In the genomic region with DNA sequence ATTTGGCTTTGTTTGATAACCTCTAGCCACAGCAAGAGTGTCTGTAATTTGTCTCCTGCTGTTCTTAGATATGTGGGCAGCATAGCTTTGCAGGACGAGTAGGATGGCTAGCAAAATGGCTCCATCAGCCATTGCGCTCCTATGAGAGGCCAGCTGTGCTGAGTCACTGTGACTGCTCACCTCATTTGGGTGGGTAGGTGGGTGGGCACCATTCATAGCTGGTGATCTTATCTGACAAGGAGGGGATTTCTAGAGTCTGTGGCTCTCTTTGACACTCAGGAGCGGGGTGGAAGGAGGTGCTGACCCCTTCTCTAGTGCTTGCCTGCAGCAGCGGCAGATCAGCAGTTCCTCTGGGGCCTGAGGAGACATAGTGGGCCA, we compare ENCODE assay signal across 9 mouse cellular contexts. TPM values are rescaled to one million over a fixed set of nuclear protein-coding genes. Genes with fewer than 3 reads are reported as not detected.
DNase-seq lines count a peak whose midpoint lies in the region; ATAC-seq and TF ChIP-seq lines count a peak whose summit lies in the region.
"Had no signal": no experiment of that assay in that cellular context is flagged by ENCODE, and none has a peak within 500 bp of the region (broad histone marks: within the 10 kb centered on the region; RNA-seq: fewer than 3 reads in every experiment).

No protein-coding gene starts in this region.

- ATAC-seq in frontal cortex, adult (ENCODE audit: low TSS enrichment): peak; percentile 42
- ATAC-seq in heart, postnatal 0 days (ENCODE audit: insufficient read depth, low read depth): peak; percentile 15; the same call in 1 of the 2 replicates

- no peak for TF ChIP-seq POLR2A in spleen, adult 2 months (IDR thresholded peaks at IDR 0.05; ENCODE audit: low read depth, low read length)

- no peaks in the 10 kb centered on the region for H3K27me3 ChIP-seq in spleen, adult 2 months (ENCODE audit: control insufficient read depth, insufficient read depth, low read length)
- H3K27me3 ChIP-seq in heart, postnatal 0 days (ENCODE audit: control insufficient read depth, insufficient read depth, low read length): no peaks in the 10 kb centered on the region

- WGBS in spleen, adult 2 months: 6% methylated on average over 4 of the region's 4 CpGs
- 5% methylated on average over 4 of the region's 4 CpGs for WGBS in heart, postnatal 0 days
- WGBS in macrophage (ENCODE audit: missing documents): 2% methylated on average over 4 of the region's 4 CpGs

- H3K27ac ChIP-seq in spleen, adult 2 months (ENCODE audit: insufficient read depth, low read length): no peak overlapping the region
- H3K27ac ChIP-seq in heart, postnatal 0 days (ENCODE audit: low read depth): peak overlapping the region; percentile 70; the same call in 1 of the 2 replicates
- H3K27ac ChIP-seq in macrophage: peak overlapping the region; percentile 74

- peaks cover 7% of the 10 kb centered on the region; the same call in 1 of the 2 replicates for H3K4me1 ChIP-seq in spleen, adult 2 months (ENCODE audit: control insufficient read depth, insufficient read depth, insufficient read length)
- peaks cover 13% of the 10 kb centered on the region for H3K4me1 ChIP-seq in heart, postnatal 0 days (ENCODE audit: control insufficient read depth, insufficient read depth)

- peak overlapping the region; percentile 90 for H3K4me3 ChIP-seq in spleen, adult 2 months (ENCODE audit: extremely low read depth, insufficient read depth, insufficient read length)
- H3K4me3 ChIP-seq in heart, postnatal 0 days (ENCODE audit: low read depth, low read length): peak overlapping the region; percentile 81
- H3K4me3 ChIP-seq in macrophage (ENCODE audit: inconsistent target): peak overlapping the region; percentile 95

- H3K9me3 ChIP-seq in heart, postnatal 0 days (replicated peaks; ENCODE audit: control insufficient read depth, low read length): no peaks in the 10 kb centered on the region

- H3K36me3 ChIP-seq in spleen, adult 2 months (ENCODE audit: control insufficient read depth, insufficient read depth, low read length): peaks cover 11% of the 10 kb centered on the region
- H3K36me3 ChIP-seq in heart, postnatal 0 days (replicated peaks; ENCODE audit: control insufficient read depth, insufficient read depth, low read length): peaks cover 18% of the 10 kb centered on the region
- peaks cover 14% of the 10 kb centered on the region; the same call in 1 of the 2 replicates for H3K36me3 ChIP-seq in macrophage (ENCODE audit: inconsistent target)

- H3K4me2 ChIP-seq in heart, postnatal 0 days (ENCODE audit: low read depth, low read length): peak overlapping the region; percentile 80

- TF ChIP-seq CTCF in spleen, adult 2 months (IDR thresholded peaks at IDR 0.05; ENCODE audit: extremely low read depth, insufficient read depth, insufficient read length, insufficient replicate concordance): no peak
- TF ChIP-seq CTCF in heart, postnatal 0 days (IDR thresholded peaks at IDR 0.05; ENCODE audit: low read depth): no peak

- H3K79me2 ChIP-seq in macrophage (ENCODE audit: inconsistent target): peaks cover 28% of the 10 kb centered on the region

- no peak for DNase-seq in frontal cortex, postnatal 25 days (ENCODE audit: low spot score in 2 of 2)
- no peak for DNase-seq in spleen, adult 2 months (ENCODE audit: low read depth in 1 of 2, low spot score in 2 of 2)
- DNase-seq in spleen, postnatal 14 days (ENCODE audit: low spot score in 2 of 2): no peak
- no peak for DNase-seq in heart, postnatal 0 days (ENCODE audit: low spot score)
- no peak for DNase-seq in adrenal gland, postnatal 14 days
- DNase-seq in thymus, postnatal 25 days: no peak

- H3K9ac ChIP-seq in heart, postnatal 0 days (replicated peaks; ENCODE audit: low read depth, low read length): peak overlapping the region; percentile 72

- TF ChIP-seq EP300 in heart, postnatal 0 days (IDR thresholded peaks at IDR 0.05; ENCODE audit: low read depth): no peak

RNA-seq across cellular contexts. Expression of gene Chpf2, which starts 0.6 kb away (rescaled TPM):
- polyA plus RNA-seq in spleen, adult 2 months (2012; rRNA removed): 30.0 and 38.9 TPM in 2 replicates
- total RNA-seq in heart, postnatal 0 days (2014; rRNA removed; ENCODE audit: low replicate concordance): 34.9 and 64.4 TPM in 2 replicates
- polyA plus RNA-seq in heart, postnatal 0 days (2015; fragmentation: Nextera tagmentation; extraction: Ambion mirVana): 10.5 and 13.2 TPM in 2 replicates
- total RNA-seq in macrophage (2018; cell fraction: chromatin; rRNA removed): 100 to 1,000 TPM in 1 of 26 experiments, 10 to 100 TPM in 25; 15.1 to 111 (median 59.3) TPM
- total RNA-seq in macrophage (2018; cell fraction: cytosol; rRNA removed): 10 to 100 TPM; 17.5 to 49.2 (median 31.4) TPM
- 100 to 1,000 TPM in 8 of 26 experiments, 10 to 100 TPM in 18; 36.6 to 134 (median 88.4) TPM for total RNA-seq in macrophage (2018; cell fraction: nucleus; rRNA removed)
- polyA plus RNA-seq in macrophage (2018): 11.4 to 35.1 TPM (median 34.5 TPM) in 3 replicates
- total RNA-seq in adrenal gland, postnatal 14 days (2021): 32.3 and 44.0 TPM in 2 replicates

RNA-seq across cellular contexts. Expression of gene Abcf2, which starts 9.9 kb away (rescaled TPM):
- 30.6 and 43.3 TPM in 2 replicates for polyA plus RNA-seq in spleen, adult 2 months (2012; rRNA removed)
- total RNA-seq in heart, postnatal 0 days (2014; rRNA removed; ENCODE audit: low replicate concordance): 53.7 and 56.0 TPM in 2 replicates
- polyA plus RNA-seq in heart, postnatal 0 days (2015; fragmentation: Nextera tagmentation; extraction: Ambion mirVana): 46.0 and 49.6 TPM in 2 replicates
- 10 to 100 TPM in 20 of 26 experiments, 1 to 10 TPM in 6; 5.4 to 31.4 (median 21.3) TPM for total RNA-seq in macrophage (2018; cell fraction: chromatin; rRNA removed)
- 10 to 100 TPM; 30.8 to 50.9 (median 42.0) TPM for total RNA-seq in macrophage (2018; cell fraction: cytosol; rRNA removed)
- total RNA-seq in macrophage (2018; cell fraction: nucleus; rRNA removed): 10 to 100 TPM; 12.6 to 49.5 (median 26.4) TPM
- polyA plus RNA-seq in macrophage (2018): 38.9 to 54.7 TPM (median 41.4 TPM) in 3 replicates
- total RNA-seq in adrenal gland, postnatal 14 days (2021): 59.3 and 67.0 TPM in 2 replicates

RNA-seq across cellular contexts. Expression of gene 4931409K22Rik, which starts 30.6 kb away (rescaled TPM):
- polyA plus RNA-seq in spleen, adult 2 months (2012; rRNA removed): not detected in 2 replicates
- not detected in 2 replicates for total RNA-seq in heart, postnatal 0 days (2014; rRNA removed; ENCODE audit: low replicate concordance)
- polyA plus RNA-seq in heart, postnatal 0 days (2015; fragmentation: Nextera tagmentation; extraction: Ambion mirVana): not detected in 2 replicates
- not detected for total RNA-seq in macrophage (2018; cell fraction: chromatin; rRNA removed)
- not detected for total RNA-seq in macrophage (2018; cell fraction: cytosol; rRNA removed)
- total RNA-seq in macrophage (2018; cell fraction: nucleus; rRNA removed): not detected
- not detected in 3 replicates for polyA plus RNA-seq in macrophage (2018)
- total RNA-seq in adrenal gland, postnatal 14 days (2021): not detected in 2 replicates
- total RNA-seq: layer of hippocampus, postnatal 25 days had no signal

RNA-seq across cellular contexts. Expression of gene Smarcd3, which starts 37.0 kb away (rescaled TPM):
- polyA plus RNA-seq in spleen, adult 2 months (2012; rRNA removed): 2.5 and 3.4 TPM in 2 replicates
- total RNA-seq in heart, postnatal 0 days (2014; rRNA removed; ENCODE audit: low replicate concordance): 79.2 and 98.4 TPM in 2 replicates
- 33.9 and 36.9 TPM in 2 replicates for polyA plus RNA-seq in heart, postnatal 0 days (2015; fragmentation: Nextera tagmentation; extraction: Ambion mirVana)
- total RNA-seq in macrophage (2018; cell fraction: chromatin; rRNA removed): 1 to 10 TPM in 3 of 26 experiments, under 1 TPM in 3, not detected in 20; 0.38 to 3.1 (median 1.2) TPM
- under 1 TPM in 19 of 26 experiments, not detected in 7; 0.03 to 0.22 (median 0.11) TPM for total RNA-seq in macrophage (2018; cell fraction: cytosol; rRNA removed)
- total RNA-seq in macrophage (2018; cell fraction: nucleus; rRNA removed): 1 to 10 TPM in 1 of 26 experiments, under 1 TPM in 3, not detected in 22; 0.11 to 1.1 (median 0.29) TPM
- polyA plus RNA-seq in macrophage (2018): 0.03 to 0.18 TPM in 2 of 3 replicates, not detected in the other
- 15.5 and 24.3 TPM in 2 replicates for total RNA-seq in adrenal gland, postnatal 14 days (2021)

RNA-seq across cellular contexts. Expression of gene Asb10, which starts 46.4 kb away (rescaled TPM):
- polyA plus RNA-seq in spleen, adult 2 months (2012; rRNA removed): 0.07 and 0.08 TPM in 2 replicates
- total RNA-seq in heart, postnatal 0 days (2014; rRNA removed; ENCODE audit: low replicate concordance): 34.4 and 44.0 TPM in 2 replicates
- polyA plus RNA-seq in heart, postnatal 0 days (2015; fragmentation: Nextera tagmentation; extraction: Ambion mirVana): 20.8 and 24.3 TPM in 2 replicates
- under 1 TPM in 3 of 26 experiments, not detected in 23; 0.33 to 0.65 (median 0.55) TPM for total RNA-seq in macrophage (2018; cell fraction: chromatin; rRNA removed)
- total RNA-seq in macrophage (2018; cell fraction: cytosol; rRNA removed): under 1 TPM in 15 of 26 experiments, not detected in 11; 0.10 to 0.77 (median 0.45) TPM
- total RNA-seq in macrophage (2018; cell fraction: nucleus; rRNA removed): 1 to 10 TPM in 1 of 26 experiments, under 1 TPM in 4, not detected in 21; 0.40 to 1.2 (median 0.56) TPM
- 0.09 to 0.61 TPM (median 0.28 TPM) in 3 replicates for polyA plus RNA-seq in macrophage (2018)
- total RNA-seq in adrenal gland, postnatal 14 days (2021): 0.15 and 0.19 TPM in 2 replicates
